Mouse (Mus musculus): ENCODE results near the gene Tmem177. TPM values are rescaled to one million over a fixed set of nuclear protein-coding genes. Genes with fewer than 3 reads are reported as not detected.

Tmem177 gene
- polyA plus RNA-seq, 1 experiment from 2014 or later: 12.8 TPM

- Histone ChIP-seq H3K4me3 (no peak overlapping the region), H3K4me1 (replicated peaks) (peaks cover 5% of the 10 kb centered on the region), H3K27me3 (ENCODE audit: insufficient read depth, poor library complexity, severe bottlenecking) (no peaks in the 10 kb centered on the region), H3K27ac (no peak overlapping the region), H3K36me3 (no peaks in the 10 kb centered on the region), H3K9me3 (no peaks in the 10 kb centered on the region)
- WGBS: 93% methylated on average over 4 of the region's 4 CpGs
- DNase-seq (ENCODE audit: low spot score): no peak
Observed at GRCm38 (mm10) chr1:119877469-119877868, 35.5 kb downstream of the Tmem177 start.

GRCm38 (mm10) chr1:119868395-119869161, 44.4 kb downstream of the Tmem177 start:
- WGBS: 59% methylated on average over 13 of the region's 13 CpGs
- H3K27ac ChIP-seq: peak overlapping the region; percentile 56
- DNase-seq (ENCODE audit: low spot score): peak; percentile 28
- no peaks in the 10 kb centered on the region for H3K36me3 ChIP-seq
- peaks cover 27% of the 10 kb centered on the region for H3K4me1 ChIP-seq (replicated peaks)
- 0 out of 2 replicates have a peak, but pooled peaks cover 3% of the 10 kb centered on the region for H3K9me3 ChIP-seq
- H3K27me3 ChIP-seq (ENCODE audit: insufficient read depth, poor library complexity, severe bottlenecking): no peaks in the 10 kb centered on the region
- no peak overlapping the region for H3K4me3 ChIP-seq

GRCm38 (mm10) chr1:119867300-119867699, 45.7 kb downstream of the Tmem177 start:
- WGBS: 55% methylated on average over 2 of the region's 2 CpGs
- no peak overlapping the region for H3K4me3 ChIP-seq
- no peaks in the 10 kb centered on the region for H3K36me3 ChIP-seq
- no peak for DNase-seq (ENCODE audit: low spot score)
- 0 out of 2 replicates have a peak, but pooled peaks cover 3% of the 10 kb centered on the region for H3K9me3 ChIP-seq
- H3K27ac ChIP-seq: peak overlapping the region; percentile 29; the same call in 1 of the 2 replicates
- H3K4me1 ChIP-seq (replicated peaks): peaks cover 27% of the 10 kb centered on the region
- H3K27me3 ChIP-seq (ENCODE audit: insufficient read depth, poor library complexity, severe bottlenecking): no peaks in the 10 kb centered on the region

DNA sequence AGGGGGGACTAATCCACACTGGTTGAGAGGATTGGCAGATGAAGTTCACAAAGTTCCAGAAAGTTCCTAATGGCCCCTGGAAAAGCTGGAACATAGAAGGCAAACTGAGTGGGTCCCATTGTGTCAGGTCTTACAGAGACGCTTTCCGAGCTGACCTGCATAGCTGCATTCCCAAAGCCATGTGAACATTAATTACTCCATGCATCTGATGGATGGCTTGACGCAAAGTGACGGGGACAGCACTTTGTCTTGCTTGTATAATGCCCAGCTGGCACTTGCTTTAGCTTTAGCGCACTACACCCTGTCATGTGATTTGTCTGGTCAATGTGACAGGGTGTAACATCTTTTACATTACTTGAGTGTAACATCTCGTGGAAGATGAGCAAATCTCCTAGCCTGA, 47.7 kb downstream of the Tmem177 start:
- Histone ChIP-seq H3K36me3 (no peaks in the 10 kb centered on the region), H3K9me3 (0 out of 2 replicates have a peak, but pooled peaks cover 2% of the 10 kb centered on the region), H3K27me3 (ENCODE audit: insufficient read depth, poor library complexity, severe bottlenecking) (no peaks in the 10 kb centered on the region), H3K4me3 (no peak overlapping the region), H3K4me1 (replicated peaks) (peaks cover 27% of the 10 kb centered on the region), H3K27ac (no peak overlapping the region)
- WGBS: 81% methylated on average over 6 of the region's 6 CpGs
- DNase-seq (ENCODE audit: low spot score): no peak

DNA sequence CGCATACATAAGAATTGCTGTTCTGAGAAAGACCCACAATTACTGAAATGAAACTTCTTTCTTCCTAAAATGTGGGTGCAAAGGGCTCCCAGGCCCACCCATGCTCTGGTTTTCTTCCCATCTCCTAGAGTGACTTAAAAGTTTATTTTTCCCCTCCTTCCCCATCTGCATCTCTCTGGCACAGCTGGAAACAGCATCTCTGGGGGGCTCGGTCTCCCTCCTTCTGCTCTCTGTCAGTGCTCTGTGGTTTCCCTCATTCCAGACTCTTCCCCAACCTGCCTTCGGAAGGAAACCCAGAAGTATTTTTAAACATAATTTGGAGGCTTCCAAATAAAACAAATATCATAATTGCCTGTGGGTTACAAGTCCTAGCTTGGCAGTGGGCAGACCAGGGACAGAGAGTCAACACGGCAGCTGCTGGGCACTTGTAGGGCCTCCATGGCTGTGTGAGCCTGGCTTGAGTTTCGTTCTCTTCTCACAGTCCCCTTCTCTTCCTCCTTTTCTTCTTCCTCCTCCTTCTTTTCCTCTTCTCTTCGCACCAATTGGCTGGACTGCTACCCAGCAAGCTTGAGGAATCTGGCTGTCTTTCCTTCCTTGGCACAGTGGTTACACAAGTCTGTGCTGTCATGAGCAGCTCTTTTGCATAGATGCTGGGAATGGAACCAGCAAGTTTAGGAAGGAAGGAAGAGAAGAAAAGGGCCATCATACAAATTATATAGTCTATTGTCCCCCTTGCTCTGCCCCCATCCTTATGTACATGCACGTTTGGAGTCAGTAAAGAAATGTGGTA, 49.3 kb downstream of the Tmem177 start:
- Histone ChIP-seq H3K27me3 (ENCODE audit: insufficient read depth, poor library complexity, severe bottlenecking) (no peaks in the 10 kb centered on the region), H3K9me3 (no peaks in the 10 kb centered on the region), H3K36me3 (no peaks in the 10 kb centered on the region), H3K4me3 (no peak overlapping the region), H3K4me1 (replicated peaks) (peaks cover 17% of the 10 kb centered on the region), H3K27ac (no peak overlapping the region)
- DNase-seq (ENCODE audit: low spot score): no peak
- 78% methylated on average over 7 of the region's 7 CpGs for WGBS

- H3K9me3 ChIP-seq: peaks cover 3% of the 10 kb centered on the region; the same call in 1 of the 2 replicates
- no peaks in the 10 kb centered on the region for H3K27me3 ChIP-seq (ENCODE audit: insufficient read depth, poor library complexity, severe bottlenecking)
- no peaks in the 10 kb centered on the region for H3K4me1 ChIP-seq (replicated peaks)
- 83% methylated on average over 5 of the region's 5 CpGs for WGBS
- H3K36me3 ChIP-seq: no peaks in the 10 kb centered on the region
- no peak overlapping the region for H3K4me3 ChIP-seq
- no peak overlapping the region for H3K27ac ChIP-seq
- no peak for DNase-seq (ENCODE audit: low spot score)
Observed at GRCm38 (mm10) chr1:119859566-119859965, 53.4 kb downstream of the Tmem177 start.

Other genes starting within 250 kb of the Tmem177 start
- gene Ptpn4, start 75.6 kb downstream of the Tmem177 start, polyA plus RNA-seq (2016; fragmentation: Nextera tagmentation; extraction: Ambion mirVana): 6.7 and 7.3 TPM in 2 replicates
- 0.37 and 0.52 TPM in 2 replicates for gene Cfap221, start 84.0 kb upstream of the Tmem177 start, polyA plus RNA-seq (2016; fragmentation: Nextera tagmentation; extraction: Ambion mirVana)
- 0.30 and 0.61 TPM in 2 replicates for gene Sctr, start 93.7 kb upstream of the Tmem177 start, polyA plus RNA-seq (2016; fragmentation: Nextera tagmentation; extraction: Ambion mirVana)
- 10.0 and 10.4 TPM in 2 replicates for gene Tmem37, start 160.9 kb upstream of the Tmem177 start, polyA plus RNA-seq (2016; fragmentation: Nextera tagmentation; extraction: Ambion mirVana)
- 764 and 766 TPM in 2 replicates for gene Dbi, start 207.9 kb upstream of the Tmem177 start, polyA plus RNA-seq (2016; fragmentation: Nextera tagmentation; extraction: Ambion mirVana)
- 22.6 and 26.0 TPM in 2 replicates for gene 3110009E18Rik, start 208.0 kb upstream of the Tmem177 start, polyA plus RNA-seq (2016; fragmentation: Nextera tagmentation; extraction: Ambion mirVana)